Mouse (Mus musculus) urinary bladder, adult 2 months (tissue): ENCODE data around the gene Psme2. TPM values are rescaled to one million over a fixed set of nuclear protein-coding genes. Genes with fewer than 3 reads are reported as not detected.

ENCODE experiments used
- DNase-seq: peaks from one replicate; pipeline ENCODE4 v3.0.0; 2022; ENCODE audit warnings: low spot score
- polyA plus RNA-seq: library from polyadenylated mRNA; depleted of rRNA; stranded (reverse); fragments of >200 nt; gene quantifications from 2 replicates; pipeline ENCODE4 v1.2.3, GENCODE M21; 2012

The Psme2 gene
- polyA plus RNA-seq, 1 experiment: 144 TPM

DNA sequence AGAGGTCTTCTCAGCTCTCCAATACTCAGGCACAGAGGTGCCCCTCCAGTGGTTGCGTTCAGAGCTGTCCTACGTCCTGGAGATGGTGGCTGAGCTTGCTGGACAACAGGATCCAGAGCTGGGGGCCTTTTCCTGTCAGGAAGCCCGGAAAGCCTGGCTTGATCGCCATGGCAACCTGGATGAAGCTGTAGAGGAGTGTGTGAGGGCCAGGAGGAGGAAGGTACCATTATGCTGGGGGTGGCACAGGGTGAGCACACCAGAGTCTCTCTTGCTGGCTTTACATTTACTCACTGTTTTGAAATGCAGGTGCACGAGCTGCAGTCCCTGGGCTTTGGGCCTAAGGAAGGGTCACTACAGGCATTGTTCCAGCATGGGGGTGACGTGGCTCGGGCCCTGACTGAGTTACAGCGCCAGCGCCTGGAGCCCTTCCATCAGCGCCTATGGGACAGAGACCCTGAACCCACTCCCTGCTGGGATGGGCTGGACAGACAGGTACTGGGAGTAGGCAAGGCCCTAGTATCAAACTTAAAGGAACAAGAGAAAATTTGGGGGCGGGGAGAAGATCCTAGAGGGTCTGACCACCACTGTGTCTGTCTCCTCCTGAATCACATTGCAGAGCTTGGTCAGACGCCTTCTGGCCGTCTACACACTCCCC lies 5.2 kb upstream of the Psme2 start:
- DNase-seq: no peak

- no peak for DNase-seq
Measured at GRCm38 (mm10) chr14:55592226-55592625, 1.3 kb upstream of the Psme2 start.

- DNase-seq: peak; percentile 81
Measured at GRCm38 (mm10) chr14:55591331-55591891, 498 bp upstream of the Psme2 start, which contains the start of gene Rnf31. Gene Rnf31, plus strand, starts transcription at chr14:55591708.

GRCm38 (mm10) chr14:55589771-55590448 lies 1.0 kb downstream of the Psme2 start:
- DNase-seq: no peak

GRCm38 (mm10) chr14:55589271-55589670 lies 1.6 kb downstream of the Psme2 start:
- no peak for DNase-seq

- no peak for DNase-seq
Measured at GRCm38 (mm10) chr14:55586149-55586548, 4.8 kb downstream of the Psme2 start.

DNA sequence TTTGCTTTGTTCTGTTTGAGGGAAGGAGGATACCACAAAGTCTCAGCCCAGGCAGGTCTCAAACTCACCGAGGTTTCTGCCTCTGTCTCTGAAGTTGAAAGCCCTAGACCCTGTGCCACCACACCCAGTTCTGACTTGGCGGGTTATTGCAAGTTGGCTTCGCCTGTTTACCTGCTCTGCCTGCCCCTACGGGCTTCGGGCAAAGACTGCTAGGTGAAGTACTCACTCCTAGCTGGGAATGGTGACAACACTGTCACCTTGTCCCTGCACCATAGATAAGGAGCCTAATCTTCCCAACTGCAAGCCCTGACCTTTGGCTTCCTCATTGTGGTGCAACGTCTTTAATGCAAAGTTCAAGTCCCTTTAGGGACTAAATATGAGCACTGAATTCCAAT lies 5.3 kb downstream of the Psme2 start:
- DNase-seq: no peak

GRCm38 (mm10) chr14:55584702-55585565 lies 6.0 kb downstream of the Psme2 start, which contains the start of gene Emc9:
Gene Emc9, minus strand, starts transcription at chr14:55585302.
- peak; percentile 60 for DNase-seq

- DNase-seq: no peak
Measured at GRCm38 (mm10) chr14:55584303-55584701, 6.6 kb downstream of the Psme2 start.

DNA sequence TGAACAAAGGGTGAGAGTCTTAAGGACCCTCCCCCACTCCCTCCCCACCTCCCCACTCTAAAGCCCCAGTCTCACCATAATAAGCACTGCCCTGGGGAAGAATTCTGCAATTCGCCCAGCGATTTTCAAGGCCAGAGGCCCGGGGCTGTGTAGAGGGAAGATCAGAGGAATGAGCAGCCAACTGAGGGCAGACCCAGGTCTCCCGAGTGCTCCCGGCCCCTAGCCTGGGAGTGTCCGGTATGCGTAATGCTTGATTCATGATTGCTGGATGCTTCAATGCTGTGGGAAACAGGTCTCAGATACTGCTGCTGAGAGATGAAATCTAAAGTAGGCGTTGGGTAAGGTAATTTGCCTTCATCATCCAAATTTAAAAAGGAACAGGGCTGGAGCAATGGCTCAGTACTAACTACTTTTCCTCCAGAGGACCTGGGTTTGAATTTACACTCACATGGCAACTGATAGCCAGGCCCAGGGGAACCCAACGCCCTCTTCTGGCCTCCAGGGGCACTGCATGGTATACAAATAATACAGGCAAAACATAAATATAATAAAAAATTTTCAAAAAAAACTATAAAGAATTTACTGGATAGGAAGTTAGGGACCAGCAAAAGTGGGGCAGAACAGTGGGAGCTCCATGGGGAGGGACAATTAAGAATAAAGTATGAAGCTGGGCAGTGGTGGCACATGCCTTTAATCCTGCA lies 8.8 kb downstream of the Psme2 start:
- no peak for DNase-seq

- DNase-seq: no peak
Measured at GRCm38 (mm10) chr14:55580731-55581130, 10.2 kb downstream of the Psme2 start.

GRCm38 (mm10) chr14:55579511-55580496 lies 11.1 kb downstream of the Psme2 start:
- DNase-seq: no peak

- peak; percentile 50 for DNase-seq
Measured at GRCm38 (mm10) chr14:55578668-55579269, 12.1 kb downstream of the Psme2 start.

DNA sequence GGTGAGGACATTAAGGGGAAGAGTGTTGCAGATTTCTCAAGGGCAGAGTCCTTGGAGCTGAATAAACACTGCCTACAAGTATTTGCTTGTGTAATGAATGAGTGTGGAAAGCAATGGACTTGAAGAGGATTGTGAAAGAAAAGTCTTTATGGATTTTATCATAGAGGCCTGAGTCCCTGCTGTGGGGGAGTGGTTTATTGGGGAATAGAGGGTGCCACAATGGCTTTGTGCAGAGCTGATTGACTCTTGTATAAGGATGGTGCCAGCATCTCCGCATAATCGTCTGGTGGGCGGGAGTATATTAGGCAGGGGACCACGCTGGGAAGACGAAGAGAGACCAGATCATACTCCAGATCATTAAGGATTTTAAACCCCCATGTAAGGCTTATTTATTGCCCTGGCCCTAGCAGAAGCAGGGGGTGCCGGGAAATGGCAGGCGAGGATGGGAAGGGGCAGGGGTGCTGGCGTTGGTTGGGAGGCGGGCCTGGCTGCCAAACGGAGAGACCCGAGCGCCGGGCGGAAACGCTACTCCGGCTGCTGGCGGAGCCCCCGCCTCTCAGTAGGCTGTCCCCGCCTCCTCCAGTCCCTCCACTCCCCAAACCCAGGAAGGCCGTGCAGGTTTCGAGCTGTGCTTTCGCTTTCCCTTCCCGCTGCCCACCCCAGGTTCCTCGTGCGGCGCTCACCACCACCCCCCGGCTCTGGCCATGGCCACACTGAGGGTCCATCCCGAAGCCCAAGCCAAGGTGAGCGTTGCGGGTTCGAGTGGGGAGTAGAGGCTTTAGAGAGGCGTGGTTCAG lies 12.8 kb downstream of the Psme2 start, which contains the start of gene Psme1:
Gene Psme1, plus strand, starts transcription at position 253 of the 797 bp plus-strand sequence.
- peak; percentile 67 for DNase-seq

DNA sequence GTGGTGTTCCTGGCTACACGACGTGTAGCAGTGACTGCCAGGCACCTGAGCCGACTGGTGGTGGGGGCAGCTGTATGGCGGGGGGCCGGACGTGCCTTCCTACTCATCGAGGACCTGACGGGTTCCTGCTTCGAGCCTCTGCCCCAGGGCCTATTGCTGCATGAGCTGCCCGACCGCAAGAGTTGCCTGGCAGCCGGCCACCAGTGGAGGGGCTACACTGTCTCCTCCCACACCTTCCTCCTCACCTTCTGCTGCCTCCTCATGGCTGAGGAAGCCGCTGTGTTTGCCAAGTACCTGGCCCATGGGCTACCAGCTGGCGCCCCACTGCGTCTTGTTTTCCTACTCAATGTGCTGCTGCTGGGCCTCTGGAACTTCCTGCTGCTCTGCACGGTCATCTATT lies 14.5 kb downstream of the Psme2 start:
- no peak for DNase-seq

DNA sequence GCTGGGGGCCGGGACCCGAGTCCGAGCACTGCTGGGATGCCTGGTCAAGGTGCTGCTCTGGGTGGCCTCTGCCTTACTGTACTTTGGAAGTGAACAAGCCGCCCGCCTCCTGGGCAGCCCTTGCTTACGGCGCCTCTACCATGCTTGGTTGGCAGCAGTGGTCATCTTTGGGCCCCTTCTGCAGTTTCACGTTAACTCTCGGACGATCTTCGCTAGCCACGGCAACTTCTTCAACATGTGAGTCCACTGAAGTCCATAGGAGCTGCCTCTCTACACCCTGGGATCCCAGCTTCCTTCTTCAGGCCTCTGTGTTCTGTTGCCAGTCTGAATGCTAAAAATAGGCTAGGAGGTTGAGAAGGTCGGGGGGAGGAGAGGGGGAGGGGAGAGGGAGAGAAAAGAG lies 15.2 kb downstream of the Psme2 start:
- no peak for DNase-seq

DNA sequence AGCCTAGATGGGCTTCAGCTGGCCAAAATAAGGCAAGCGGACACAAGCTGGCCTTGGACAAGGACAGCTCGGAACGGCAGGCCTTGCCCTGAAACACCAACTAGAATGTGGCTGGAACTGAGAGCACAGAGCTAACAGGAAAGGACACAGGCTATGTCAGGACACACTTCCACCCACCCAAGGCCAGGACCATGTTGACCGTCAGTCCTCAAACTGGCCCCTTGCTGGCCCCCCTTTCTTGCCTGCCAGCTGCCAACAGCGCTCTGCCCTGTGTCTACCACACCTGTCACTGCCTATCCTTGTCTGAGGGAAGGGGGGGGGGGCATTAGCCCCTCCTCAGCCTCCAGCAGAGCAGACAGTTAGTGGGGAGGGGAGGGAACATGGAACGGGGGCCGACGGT lies 15.6 kb downstream of the Psme2 start, which contains the start of gene Fitm1:
Gene Fitm1, plus strand, starts transcription at position 316 of the 400 bp plus-strand sequence.
- DNase-seq: no peak

GRCm38 (mm10) chr14:55571760-55572159 lies 19.2 kb downstream of the Psme2 start:
- no peak for DNase-seq

DNA sequence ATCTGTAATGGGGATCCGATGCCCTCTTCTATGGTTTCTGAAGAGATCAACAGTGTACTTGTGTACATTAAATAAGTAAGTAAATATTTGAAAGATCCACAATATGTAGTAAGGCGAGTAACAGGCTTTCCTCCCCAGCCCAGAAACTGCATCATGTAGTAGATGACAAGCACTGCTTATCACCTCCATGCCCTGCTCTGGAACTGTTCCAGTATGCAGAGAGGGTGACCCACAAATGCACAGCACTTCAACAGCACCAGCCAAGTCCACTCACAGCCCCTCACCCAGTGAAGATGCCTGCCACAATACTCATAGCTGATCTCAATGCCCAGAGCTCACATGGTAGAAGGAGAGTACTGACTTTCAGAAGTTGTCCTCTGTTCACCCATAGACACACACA lies 20.3 kb downstream of the Psme2 start:
- no peak for DNase-seq
